Mouse (Mus musculus): ENCODE measurements around the gene Tcf3. TPM values are rescaled to one million over a fixed set of nuclear protein-coding genes. Genes with fewer than 3 reads are reported as not detected.

Gene Tcf3
- polyA plus RNA-seq, 2 experiments: 129 to 191 TPM

DNA sequence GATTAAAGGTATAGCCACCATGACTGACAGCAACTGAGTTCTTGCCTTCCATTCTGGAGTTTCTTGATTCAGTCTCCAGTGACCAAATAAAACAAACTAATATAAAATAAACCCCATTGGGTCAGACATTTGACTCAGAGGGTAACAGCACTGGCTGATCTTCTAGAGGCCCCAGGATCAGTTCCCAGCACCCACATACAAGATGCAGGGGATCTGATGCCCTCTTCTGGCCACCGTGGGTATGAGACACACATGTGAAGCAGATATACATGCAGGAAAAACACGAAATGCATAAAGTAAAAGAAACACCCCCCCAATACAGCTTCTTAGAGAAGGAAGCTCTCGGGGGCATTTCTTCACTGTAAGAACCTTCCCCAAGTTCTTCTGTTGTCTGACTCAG lies 8.4 kb downstream of the Tcf3 start:
- H3K36me3 ChIP-seq (ENCODE audit: control insufficient read depth, insufficient read depth, low read length): peaks cover 100% of the 10 kb centered on the region
- H3K4me3 ChIP-seq (replicated peaks; ENCODE audit: low read length): no peak overlapping the region
- H3K4me2 ChIP-seq (replicated peaks; ENCODE audit: low read depth, low read length, severe bottlenecking): no peak overlapping the region
- 93% methylated on average over 3 of the region's 3 CpGs for WGBS
- TF ChIP-seq POLR2A (IDR thresholded peaks at IDR 0.05; ENCODE audit: borderline replicate concordance, extremely low read depth, insufficient read depth, insufficient read length): no peak
- no peaks in the 10 kb centered on the region for H3K27me3 ChIP-seq (ENCODE audit: control insufficient read depth, insufficient read depth, low read length)
- no peak overlapping the region for H3K9ac ChIP-seq (ENCODE audit: low read depth, low read length, severe bottlenecking)
- ATAC-seq (ENCODE audit: low FRiP score, low read depth) (no peak), DNase-seq (ENCODE audit: low spot score) (no peak)
- H3K27ac ChIP-seq (replicated peaks; ENCODE audit: low read depth, low read length): no peak overlapping the region
- no peaks in the 10 kb centered on the region for H3K4me1 ChIP-seq (ENCODE audit: control insufficient read depth, insufficient read depth, low read length)
- no peaks in the 10 kb centered on the region for H3K9me3 ChIP-seq (ENCODE audit: control insufficient read depth, low read length)

DNA sequence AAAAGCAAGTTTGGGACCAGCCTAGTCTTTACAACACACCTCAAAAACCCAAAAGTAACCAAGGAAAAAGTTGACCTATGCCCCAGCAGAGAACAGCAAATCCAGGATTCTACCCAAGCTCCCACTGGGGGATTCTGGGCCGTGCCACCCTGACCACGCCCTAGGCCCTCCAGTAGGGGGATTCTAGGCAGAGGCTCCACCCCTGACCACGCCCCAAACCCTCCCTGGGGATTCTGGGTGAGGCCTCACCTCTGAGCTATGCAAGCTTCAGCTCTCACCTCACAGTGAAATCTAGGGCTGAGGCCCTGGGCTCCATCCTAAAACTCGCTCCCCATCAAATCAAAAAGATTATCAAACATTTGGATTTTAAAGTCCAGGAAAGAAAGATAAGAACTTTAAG lies 9.9 kb downstream of the Tcf3 start:
- no peak for DNase-seq (ENCODE audit: low spot score)
- H3K4me3 ChIP-seq (replicated peaks; ENCODE audit: low read length): no peak overlapping the region
- WGBS: 46% methylated on average over 4 of the region's 4 CpGs
- H3K27me3 ChIP-seq (ENCODE audit: control insufficient read depth, insufficient read depth, low read length): no peaks in the 10 kb centered on the region
- no peak overlapping the region for H3K27ac ChIP-seq (replicated peaks; ENCODE audit: low read depth, low read length)
- peaks cover 100% of the 10 kb centered on the region for H3K36me3 ChIP-seq (ENCODE audit: control insufficient read depth, insufficient read depth, low read length)
- no peak overlapping the region for H3K9ac ChIP-seq (ENCODE audit: low read depth, low read length, severe bottlenecking)
- no peak overlapping the region for H3K4me2 ChIP-seq (replicated peaks; ENCODE audit: low read depth, low read length, severe bottlenecking)
- H3K4me1 ChIP-seq (ENCODE audit: control insufficient read depth, insufficient read depth, low read length): no peaks in the 10 kb centered on the region
- ATAC-seq (ENCODE audit: low FRiP score, low read depth): no peak
- TF ChIP-seq POLR2A (IDR thresholded peaks at IDR 0.05; ENCODE audit: borderline replicate concordance, extremely low read depth, insufficient read depth, insufficient read length): no peak
- H3K9me3 ChIP-seq (ENCODE audit: control insufficient read depth, low read length): no peaks in the 10 kb centered on the region

DNA sequence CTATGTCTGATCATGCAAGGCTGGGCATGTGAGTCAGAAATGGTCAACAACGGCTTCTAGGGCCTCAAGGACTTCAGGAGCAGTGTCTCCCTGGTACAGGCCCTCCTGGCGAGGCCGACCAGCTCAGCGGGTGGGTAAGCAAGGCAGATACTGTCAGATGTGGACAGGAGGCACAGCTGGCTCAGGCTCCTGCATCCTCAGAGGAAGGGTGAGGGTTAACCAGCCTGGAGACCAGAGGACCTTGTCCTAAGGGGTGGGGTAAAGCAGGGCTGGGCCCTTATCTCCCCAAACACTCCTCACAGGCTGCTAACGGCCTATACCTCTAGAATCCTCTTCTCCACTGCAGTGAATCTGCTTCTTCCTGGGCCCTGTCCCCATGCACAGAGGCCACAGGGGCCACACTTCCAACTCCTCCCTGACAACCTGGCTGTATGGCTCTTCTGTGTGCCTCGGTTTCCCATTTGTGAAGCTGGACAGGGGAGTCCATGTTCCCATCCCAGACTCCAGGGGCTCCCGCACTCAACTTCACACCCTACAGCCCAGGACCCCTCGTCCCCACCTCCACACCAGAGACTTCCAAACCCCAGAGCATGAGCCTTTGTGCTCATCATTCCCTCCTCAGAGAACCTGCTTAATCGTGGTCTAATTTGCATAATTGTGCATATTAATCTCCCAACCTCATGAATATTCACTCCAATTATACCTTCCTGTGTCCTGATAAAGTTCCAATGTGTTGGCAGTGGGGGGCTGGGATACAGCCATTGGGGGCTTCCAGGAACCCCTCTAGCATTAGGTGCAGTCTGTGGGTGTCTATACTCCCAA lies 11.6 kb downstream of the Tcf3 start:
- DNase-seq (ENCODE audit: low spot score) (no peak), ATAC-seq (ENCODE audit: low FRiP score, low read depth) (no peak)
- H3K36me3 ChIP-seq (ENCODE audit: control insufficient read depth, insufficient read depth, low read length): peaks cover 100% of the 10 kb centered on the region
- WGBS: 88% methylated on average over 9 of the region's 9 CpGs
- no peak for TF ChIP-seq POLR2A (IDR thresholded peaks at IDR 0.05; ENCODE audit: borderline replicate concordance, extremely low read depth, insufficient read depth, insufficient read length)
- H3K4me2 ChIP-seq (replicated peaks; ENCODE audit: low read depth, low read length, severe bottlenecking): no peak overlapping the region
- no peak overlapping the region for H3K9ac ChIP-seq (ENCODE audit: low read depth, low read length, severe bottlenecking)
- H3K4me1 ChIP-seq (ENCODE audit: control insufficient read depth, insufficient read depth, low read length): no peaks in the 10 kb centered on the region
- H3K27ac ChIP-seq (replicated peaks; ENCODE audit: low read depth, low read length): no peak overlapping the region
- H3K4me3 ChIP-seq (replicated peaks; ENCODE audit: low read length): no peak overlapping the region
- no peaks in the 10 kb centered on the region for H3K27me3 ChIP-seq (ENCODE audit: control insufficient read depth, insufficient read depth, low read length)
- H3K9me3 ChIP-seq (ENCODE audit: control insufficient read depth, low read length): no peaks in the 10 kb centered on the region

DNA sequence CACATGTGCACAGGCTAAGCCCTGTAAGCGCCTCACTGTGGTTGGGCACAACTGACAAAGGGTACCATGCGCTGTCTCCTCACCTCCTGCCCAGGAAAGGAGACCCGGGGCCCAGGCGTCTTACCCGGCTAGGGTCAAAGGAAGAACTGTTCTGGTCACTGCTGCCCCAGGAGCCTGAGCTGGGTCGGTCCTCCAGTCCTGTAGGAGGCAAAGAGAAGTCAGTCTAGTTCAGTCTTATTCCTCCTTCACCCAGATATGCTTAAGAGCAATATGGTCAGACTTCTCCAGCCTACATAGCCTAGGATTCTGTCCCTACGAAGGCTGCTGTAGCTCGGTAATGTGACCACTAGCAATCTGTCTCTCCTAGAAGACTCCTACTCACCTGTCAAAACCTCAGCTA lies 12.2 kb downstream of the Tcf3 start:
- DNase-seq (ENCODE audit: low spot score): no peak
- H3K4me3 ChIP-seq (replicated peaks; ENCODE audit: low read length): no peak overlapping the region
- no peaks in the 10 kb centered on the region for H3K9me3 ChIP-seq (ENCODE audit: control insufficient read depth, low read length)
- no peak overlapping the region for H3K27ac ChIP-seq (replicated peaks; ENCODE audit: low read depth, low read length)
- H3K9ac ChIP-seq (ENCODE audit: low read depth, low read length, severe bottlenecking): no peak overlapping the region
- peaks cover 100% of the 10 kb centered on the region for H3K36me3 ChIP-seq (ENCODE audit: control insufficient read depth, insufficient read depth, low read length)
- H3K4me1 ChIP-seq (ENCODE audit: control insufficient read depth, insufficient read depth, low read length): no peaks in the 10 kb centered on the region
- WGBS: 96% methylated on average over 8 of the region's 8 CpGs
- H3K27me3 ChIP-seq (ENCODE audit: control insufficient read depth, insufficient read depth, low read length): no peaks in the 10 kb centered on the region
- no peak overlapping the region for H3K4me2 ChIP-seq (replicated peaks; ENCODE audit: low read depth, low read length, severe bottlenecking)
- TF ChIP-seq POLR2A (IDR thresholded peaks at IDR 0.05; ENCODE audit: borderline replicate concordance, extremely low read depth, insufficient read depth, insufficient read length): no peak
- no peak for ATAC-seq (ENCODE audit: low FRiP score, low read depth)

DNA sequence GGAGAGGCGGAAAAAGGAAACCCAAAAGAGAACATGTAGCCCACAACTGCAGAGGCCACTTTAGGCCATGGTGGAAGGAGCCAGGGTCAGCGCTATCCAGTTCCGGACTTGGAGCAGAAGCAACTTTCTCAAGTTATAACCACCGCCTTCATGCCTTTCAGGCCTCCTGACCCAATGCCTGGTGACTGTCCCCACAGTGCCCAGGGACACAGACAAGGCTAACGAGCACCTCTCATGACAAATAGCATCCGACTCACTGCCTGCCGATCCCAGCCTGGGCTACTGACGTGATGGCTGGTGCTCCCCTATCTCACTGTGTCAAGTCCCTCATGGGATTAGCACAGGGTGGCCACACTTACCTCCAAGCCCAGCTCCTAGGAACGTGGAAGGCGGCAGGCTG lies 12.7 kb downstream of the Tcf3 start:
- ATAC-seq (ENCODE audit: low FRiP score, low read depth) (no peak), DNase-seq (ENCODE audit: low spot score) (no peak)
- Histone ChIP-seq H3K36me3 (ENCODE audit: control insufficient read depth, insufficient read depth, low read length) (peaks cover 100% of the 10 kb centered on the region), H3K9ac (ENCODE audit: low read depth, low read length, severe bottlenecking) (no peak overlapping the region), H3K4me2 (replicated peaks; ENCODE audit: low read depth, low read length, severe bottlenecking) (no peak overlapping the region), H3K27ac (replicated peaks; ENCODE audit: low read depth, low read length) (no peak overlapping the region), H3K4me3 (replicated peaks; ENCODE audit: low read length) (no peak overlapping the region), H3K4me1 (ENCODE audit: control insufficient read depth, insufficient read depth, low read length) (no peaks in the 10 kb centered on the region), H3K27me3 (ENCODE audit: control insufficient read depth, insufficient read depth, low read length) (no peaks in the 10 kb centered on the region), H3K9me3 (ENCODE audit: control insufficient read depth, low read length) (no peaks in the 10 kb centered on the region)
- 96% methylated on average over 10 of the region's 10 CpGs for WGBS
- no peak for TF ChIP-seq POLR2A (IDR thresholded peaks at IDR 0.05; ENCODE audit: borderline replicate concordance, extremely low read depth, insufficient read depth, insufficient read length)
